Mouse (Mus musculus) layer of hippocampus, postnatal 14 days (tissue): ENCODE results near the gene Nbeal2. TPM values are rescaled to one million over a fixed set of nuclear protein-coding genes. Genes with fewer than 3 reads are reported as not detected.

ENCODE experiments used
- DNase-seq, 2 experiments: peaks; one replicate each; pipeline ENCODE4 v3.0.0; 2021 to 2022; ENCODE audit warnings: low spot score in 2 of 2, mixed read lengths in 1 of 2
- total RNA-seq, 2 experiments: library from RNA; stranded (reverse); gene quantifications; 2 replicates each; pipeline ENCODE4 v1.2.3; 2021

Nbeal2 gene
- total RNA-seq, 2 experiments from 2014 or later: 7.8 to 9.4 TPM

DNA sequence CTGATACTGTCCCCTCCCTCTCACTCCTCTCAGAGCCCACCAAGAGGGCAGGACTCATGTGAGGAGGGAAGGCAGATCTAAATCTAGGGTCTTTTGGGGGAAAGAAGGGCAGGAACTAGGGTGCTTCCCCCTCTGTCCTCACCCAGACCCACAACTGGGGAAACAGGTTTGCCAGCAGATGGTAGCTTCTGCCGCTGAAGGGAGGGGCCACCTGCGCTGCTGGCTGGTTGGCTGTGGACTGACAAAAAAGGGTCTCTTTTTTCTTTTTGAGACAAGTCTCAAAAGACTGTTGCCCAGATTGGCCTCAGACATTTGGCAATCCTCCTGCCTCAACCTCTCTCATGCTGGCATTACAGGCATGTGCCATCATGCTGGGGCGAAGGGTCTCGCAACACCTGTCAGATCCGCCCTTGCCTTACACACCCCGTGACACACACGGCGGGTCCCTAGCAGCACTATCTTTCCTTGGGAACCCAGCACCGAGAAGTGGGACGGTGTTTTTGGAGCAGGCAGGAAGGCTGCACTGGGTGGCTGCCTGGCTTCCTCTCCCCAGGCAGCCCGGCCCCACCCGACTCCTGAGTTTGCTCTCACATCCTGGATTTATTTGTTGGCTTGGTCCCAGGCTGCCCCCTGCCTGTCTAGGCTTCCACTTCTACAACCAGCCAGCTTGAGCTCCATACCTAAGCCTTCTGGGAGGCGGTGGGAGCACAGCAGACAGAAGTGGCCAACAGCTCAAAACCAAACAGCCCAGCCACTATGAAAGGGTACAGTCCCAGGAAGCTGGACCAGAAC is 1.8 kb downstream of the Nbeal2 start:
- DNase-seq: no peak

DNA sequence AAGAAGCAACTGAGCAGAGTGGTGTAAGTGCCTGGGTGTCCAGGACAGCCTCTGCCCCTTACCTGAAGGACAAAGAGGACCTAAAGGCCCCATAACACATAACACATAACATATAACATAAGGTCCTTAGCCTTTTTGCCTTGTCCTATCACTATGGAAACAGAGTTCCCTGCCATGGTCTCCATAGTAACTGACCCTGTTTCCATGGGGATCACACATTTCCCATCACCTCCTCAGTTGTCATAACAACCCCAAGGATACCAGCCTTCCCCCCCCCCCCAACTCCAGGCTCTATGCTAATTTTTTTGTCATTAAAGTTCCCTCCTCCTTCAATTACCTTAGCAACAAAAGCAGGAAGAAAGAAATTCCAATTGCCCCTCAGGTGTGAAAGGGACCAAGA is 4.2 kb downstream of the Nbeal2 start:
- peak; percentile 42 to 65 for DNase-seq

DNA sequence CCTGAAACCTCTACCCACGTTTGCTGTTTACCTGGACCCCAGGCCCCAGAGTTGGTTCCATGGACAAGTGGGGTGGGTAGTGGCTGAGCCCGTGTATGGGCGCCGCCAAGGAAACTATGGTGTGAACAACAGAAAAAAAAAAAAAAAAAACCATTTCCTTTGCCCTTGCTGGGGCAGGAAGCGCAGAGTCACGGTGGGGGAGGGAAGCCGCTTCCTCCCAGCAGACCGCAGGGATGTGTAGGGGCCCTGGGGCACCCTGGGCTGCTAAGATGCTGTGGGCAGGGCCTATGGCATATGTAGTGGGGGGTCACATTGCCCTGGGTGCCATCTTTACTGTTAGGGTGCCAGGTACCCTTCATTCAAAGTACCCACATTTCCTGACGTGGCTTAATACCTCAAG is 8.7 kb downstream of the Nbeal2 start:
- DNase-seq: no peak

DNA sequence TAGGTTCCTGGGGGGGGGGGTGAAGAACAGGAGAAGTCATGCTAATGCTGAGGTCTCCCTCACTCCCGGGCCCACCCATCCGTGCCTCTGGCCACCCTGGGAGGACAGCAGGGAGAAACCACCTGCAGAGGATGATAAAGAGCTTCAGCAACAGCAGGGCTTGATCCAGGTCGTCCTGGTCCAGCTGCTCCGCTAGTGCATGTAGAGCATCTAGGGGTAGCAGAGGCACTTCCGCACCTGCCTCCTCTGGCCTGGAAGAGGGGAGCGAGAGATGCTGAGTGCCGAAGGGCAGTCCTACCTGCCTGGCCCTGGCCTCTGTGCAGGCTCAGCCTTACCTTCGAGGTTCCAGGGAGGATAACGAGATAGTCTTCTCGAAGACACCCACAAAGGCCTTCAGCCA is 9.7 kb downstream of the Nbeal2 start:
- no peak for DNase-seq

DNA sequence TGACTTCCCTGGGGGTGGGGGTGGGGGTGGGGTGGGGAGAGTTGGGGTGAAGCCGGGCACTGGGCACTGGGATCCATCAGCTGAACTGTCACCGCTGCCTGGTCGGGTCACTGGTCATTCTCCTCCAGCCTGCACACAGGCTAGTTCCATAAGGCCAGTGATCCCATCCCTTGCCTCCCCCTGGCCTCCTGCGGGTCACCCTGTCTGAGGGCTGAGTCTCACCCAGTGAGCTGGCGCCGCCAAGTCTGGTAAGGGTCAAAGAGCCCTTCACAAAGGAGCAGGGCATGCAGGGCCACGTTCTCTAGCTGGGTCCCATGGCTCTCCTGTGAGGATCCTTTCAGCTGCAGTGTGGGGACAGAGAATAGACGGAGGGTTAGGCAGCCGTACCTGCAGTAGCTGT is 10.2 kb downstream of the Nbeal2 start:
- no peak for DNase-seq

DNA sequence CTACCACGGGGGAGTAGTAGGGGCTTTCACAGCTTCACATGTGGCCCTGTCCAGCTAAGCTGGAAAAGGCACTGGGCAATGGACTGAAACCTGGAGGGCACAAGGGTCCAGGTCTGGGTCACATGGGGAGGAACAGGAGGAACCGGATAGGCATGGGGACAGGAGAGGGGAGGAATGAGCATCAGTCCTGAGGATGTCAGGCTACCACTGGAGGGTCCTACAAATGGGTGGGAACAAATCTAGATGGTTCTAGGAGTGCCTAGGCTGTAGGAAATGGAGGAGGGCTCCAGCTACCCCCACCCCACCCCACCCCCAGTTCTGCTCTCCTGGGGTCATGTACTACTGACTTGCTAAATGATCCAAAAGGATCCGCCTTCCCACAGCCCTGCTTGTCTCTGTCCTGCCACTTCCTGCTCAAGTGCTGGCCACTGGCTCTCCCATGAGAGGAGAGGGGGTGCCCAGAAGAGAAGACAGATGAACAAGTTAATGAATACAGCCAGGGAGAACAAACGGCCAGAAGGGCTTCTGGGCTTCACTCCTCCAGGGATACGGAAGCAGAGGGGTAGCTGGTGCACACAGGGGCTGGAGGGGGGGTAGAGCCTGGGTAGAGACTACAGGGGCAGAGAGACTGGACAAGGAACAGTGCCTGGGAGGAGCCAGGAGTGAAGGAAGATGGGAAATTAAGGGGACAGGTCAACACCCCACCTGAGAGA is 11.0 kb downstream of the Nbeal2 start:
- DNase-seq: no peak

DNA sequence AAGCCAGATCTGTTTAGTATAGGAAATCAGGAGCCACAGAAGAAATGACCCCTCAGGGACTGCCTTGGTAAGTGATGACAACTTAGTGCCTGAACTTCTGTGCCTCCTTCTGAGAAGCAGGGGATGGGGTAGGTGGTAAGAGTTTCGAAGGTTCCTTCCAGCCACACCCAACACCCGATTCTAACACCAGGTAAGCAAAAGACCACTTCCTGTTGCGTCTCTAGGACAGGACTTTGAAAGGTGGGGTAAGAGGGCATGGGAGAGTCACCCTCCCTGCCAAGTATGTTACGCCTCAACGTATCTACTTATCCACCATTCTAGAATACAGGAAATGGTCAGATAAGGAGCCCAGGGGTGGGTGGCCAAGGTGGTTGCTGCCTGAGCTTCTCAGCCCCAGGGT is 13.0 kb downstream of the Nbeal2 start:
- DNase-seq: no peak

DNA sequence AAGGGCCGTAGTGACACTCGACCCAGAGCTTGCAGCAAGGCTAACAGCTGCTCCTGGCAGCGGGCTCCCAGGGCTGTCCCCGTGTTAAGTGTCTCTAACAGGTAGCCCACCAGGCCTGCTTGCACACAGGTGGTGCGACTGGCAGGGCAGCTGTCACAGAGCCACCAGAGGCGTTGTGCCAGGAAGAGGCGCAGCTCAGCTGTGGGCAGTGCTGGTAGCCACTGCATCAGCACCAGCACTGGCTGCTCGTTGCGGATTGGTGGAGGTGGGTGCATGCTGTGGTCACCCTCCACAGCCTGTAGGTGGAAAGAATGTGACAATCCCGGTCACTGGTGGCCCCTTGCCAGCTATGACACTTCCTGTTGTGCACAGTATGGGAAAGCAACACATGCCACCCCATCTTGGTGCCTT is 15.3 kb downstream of the Nbeal2 start:
- DNase-seq: no peak

DNA sequence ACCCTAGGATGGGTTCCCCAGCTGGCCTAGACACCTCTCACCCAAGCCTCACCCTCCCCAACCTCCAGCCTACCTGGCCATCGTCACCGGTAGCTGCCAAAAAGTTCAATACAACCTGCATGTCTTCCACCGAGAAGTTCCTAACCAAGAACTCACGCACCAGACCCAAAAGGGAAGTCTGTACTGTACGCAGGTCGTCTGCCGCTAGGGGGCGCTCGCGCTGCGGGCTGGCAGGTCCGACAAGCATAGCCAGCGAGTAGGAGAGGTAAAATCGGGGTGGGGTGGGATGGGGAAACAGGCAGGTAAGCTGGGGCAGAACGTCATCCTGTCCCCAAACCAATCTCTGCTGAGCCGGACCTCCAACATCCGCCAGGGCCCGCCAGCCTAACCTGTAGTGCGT is 18.7 kb downstream of the Nbeal2 start:
- peak; percentile 82 to 87 for DNase-seq

DNA sequence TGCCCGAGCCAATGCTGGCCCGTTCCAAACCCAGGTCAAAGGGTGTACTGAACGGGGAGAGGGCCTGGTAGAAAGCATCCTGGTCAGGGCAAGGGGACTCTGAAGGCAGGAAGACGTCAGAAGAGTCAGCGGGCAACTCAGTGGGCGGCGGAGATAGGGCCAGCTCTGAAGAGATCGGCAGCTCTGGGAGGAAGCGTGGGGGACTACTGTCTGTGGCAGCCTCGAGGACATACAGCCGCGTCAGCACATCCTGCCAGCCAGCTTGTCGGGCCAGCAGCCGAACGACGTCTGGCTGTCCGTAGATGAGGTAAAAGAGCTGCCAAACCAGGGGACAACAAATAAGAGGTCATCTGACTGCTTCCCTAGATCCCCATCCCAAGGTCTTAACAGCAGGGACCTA is 20.1 kb downstream of the Nbeal2 start:
- no peak for DNase-seq

DNA sequence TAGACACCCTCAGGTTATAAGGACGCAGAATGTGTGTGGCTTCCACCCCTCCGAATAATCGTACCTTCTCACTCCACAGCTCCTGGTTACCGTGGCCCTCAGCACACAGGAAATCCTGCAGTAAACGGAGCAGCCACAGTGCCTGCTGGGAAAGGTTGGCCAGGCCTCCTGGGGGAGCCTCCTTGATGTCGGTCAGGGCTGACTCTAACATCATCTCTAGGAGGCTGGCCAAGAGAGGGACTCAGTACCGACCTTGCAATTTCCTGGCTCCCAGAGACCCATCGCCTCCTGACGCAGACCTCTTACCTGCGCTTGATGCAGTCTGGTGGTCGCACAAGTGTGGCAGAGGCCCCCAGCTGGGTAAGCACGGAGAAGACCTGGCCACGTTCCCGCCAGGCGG is 21.3 kb downstream of the Nbeal2 start:
- no peak for DNase-seq

DNA sequence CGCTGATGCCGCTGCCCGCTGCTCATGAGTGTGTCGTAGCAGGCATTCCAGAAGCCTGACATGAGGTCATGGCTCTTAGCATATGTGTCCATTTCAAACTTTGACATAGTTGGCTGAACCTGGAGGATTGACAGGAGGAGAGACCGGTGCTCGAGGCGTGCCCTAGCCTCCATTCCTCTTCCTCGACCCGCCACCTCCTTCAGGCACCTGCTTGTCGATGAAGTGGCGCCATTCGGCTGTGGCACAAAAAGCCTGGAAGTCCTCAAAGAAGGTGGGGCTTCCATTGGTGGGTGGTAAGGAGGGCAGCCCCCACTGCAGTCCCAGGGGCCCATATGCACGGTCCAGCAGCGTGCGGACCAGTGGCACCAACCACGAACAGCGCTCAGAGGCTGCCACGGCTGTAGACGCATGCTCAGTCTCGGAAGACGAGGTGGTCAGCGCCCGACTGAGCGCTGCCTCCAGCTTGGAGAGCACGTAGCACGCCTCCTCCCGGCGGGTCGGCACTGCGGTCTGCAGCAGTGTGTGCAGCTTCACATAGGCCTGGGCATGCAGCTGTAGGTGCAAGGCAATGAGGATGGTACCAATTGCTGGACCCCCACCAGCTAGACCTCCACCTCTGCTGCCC is 22.2 kb downstream of the Nbeal2 start:
- no peak for DNase-seq

DNA sequence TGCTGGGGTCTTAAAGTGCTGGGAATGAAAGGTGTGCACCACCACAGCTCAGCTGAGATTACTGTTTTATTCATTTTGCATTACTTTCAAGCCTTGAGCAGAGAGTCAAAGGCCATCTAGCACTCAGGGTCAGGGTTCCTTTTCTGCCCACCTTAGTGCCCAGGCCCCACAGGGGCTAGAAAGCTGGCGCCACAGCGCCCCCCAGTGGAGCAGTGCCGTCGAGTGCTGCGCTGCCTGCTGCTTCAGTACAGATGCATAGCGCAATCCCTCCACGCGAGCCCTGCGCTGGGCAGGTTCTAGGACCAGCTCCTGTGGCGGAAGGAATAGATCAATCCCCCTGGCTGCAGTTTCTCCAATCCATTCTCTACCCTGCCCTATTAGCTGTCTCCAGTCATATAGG is 22.8 kb downstream of the Nbeal2 start:
- DNase-seq: no peak

DNA sequence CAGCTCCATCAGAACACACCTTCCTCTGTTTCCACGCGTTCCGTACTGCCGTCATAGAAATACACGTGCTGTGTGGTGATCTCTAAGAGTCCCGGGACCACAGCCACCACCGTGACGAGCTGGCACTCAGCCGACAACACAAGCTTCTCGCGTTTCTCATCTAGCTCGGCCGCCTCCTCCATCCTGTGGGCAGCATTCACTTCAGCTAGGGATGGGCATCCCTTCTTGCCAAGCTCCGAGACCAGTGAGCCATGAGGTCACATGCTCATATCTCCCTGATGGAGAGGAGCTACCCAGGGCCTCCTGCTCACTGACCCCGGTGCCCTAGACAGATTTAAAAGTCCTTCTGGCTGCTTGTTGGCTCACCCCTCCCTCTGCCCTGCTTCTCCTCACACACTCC is 23.8 kb downstream of the Nbeal2 start:
- no peak for DNase-seq

DNA sequence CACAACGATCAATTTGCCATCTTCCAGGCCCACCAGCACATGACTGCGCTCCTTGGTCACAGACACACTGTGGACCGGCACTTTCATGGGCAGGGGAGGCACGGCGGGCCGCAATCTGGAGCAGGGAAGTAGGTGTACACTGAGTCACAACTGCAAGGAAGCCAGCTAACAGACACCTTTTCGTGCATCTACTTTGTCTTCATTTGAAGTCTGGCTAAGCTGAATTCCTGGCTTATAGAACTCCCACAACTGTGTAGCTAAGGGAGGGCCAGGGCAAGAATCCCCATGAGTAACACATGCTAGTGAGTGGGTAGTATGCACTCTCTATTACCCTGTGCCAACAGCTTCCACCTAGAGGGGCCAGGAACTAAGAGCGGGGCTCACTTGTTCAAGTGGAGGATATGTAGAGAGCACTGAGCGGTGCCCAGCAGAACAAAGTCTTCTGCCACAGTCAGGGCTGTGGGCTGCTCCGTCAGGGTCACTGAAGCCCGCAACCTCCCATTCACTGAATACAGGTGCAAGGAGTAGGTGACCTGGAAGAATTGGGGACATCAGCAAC is 28.5 kb downstream of the Nbeal2 start:
- DNase-seq: no peak

DNA sequence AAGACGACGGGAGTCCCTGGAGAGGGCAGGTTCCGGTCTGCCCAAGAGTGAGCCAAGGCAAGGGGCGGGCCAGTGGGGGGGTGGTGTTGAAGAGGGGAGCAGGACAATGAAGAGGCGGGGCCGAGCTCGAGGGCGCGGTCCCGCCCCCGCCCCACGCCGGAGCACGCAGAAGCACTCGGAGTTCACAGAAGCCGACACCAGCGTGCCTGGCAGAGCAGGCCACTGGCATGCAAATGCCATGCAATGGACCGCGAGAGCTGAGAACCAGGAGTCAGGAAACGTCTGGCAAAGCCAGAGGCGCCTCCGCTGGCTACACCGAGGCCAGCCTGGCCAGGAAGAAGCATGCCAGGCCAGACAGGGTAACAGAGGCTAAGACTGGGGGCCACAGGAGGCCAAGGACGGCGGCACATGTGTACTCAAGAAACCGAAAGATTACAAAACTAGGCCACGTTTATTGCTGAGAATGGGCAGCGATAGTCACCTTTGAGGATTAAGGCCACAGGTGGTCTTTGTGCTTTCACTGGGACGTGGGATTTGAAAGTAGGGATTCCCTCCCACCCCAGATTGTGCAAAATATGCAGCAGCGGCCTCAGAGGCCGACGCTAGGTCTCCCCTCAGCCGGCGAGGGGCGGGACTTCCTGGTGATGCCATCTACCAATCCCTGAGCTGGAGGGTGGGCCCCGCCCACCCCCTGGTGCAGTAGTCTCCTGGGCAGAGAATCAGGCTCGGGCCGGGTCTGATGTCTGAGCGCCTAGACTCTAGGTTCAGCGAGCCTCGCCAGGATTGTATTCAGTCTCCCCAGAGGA is 29.4 kb downstream of the Nbeal2 start, which contains the start of gene Nradd:
TSS of gene Nradd (minus strand) at position 92 of the 806 bp plus-strand sequence.
- peak; percentile 81 to 86 for DNase-seq

DNA sequence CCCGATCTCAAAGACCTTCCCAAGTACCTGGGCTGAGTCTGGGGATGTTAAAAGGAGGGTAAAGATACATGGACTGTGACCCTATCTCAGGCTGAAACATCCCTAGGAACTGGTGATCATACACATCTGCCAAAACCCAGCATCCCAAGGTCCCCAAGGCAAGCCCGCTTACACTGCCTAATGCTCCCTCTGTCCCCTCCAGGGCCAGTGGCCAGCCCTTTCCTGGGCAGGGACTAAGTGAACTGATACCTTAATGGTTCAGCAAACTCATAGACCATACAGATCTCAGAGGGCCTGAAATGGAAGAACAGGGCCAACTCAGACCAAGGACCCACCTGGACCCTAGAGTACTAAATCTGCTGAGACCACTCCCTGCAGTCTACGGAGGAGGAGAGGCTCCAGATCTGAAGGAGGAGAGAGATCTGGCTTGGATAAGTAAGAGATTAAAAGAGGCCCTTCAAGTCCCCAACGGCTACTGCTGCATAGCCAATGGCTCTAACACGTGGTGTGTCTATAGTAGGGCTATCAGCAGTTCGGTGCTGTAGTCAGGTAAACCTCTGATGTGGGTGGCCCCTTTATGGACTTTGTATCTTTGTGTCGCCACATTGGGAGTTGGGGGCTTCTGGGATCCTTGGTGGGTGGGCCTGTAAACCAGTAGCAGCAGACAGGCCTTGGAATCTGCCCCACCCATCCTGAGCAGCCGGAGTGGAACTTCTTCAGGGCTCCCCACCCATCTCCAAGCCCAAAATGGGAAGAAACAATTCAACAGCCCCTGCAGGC is 30.4 kb downstream of the Nbeal2 start:
- DNase-seq: no peak

DNA sequence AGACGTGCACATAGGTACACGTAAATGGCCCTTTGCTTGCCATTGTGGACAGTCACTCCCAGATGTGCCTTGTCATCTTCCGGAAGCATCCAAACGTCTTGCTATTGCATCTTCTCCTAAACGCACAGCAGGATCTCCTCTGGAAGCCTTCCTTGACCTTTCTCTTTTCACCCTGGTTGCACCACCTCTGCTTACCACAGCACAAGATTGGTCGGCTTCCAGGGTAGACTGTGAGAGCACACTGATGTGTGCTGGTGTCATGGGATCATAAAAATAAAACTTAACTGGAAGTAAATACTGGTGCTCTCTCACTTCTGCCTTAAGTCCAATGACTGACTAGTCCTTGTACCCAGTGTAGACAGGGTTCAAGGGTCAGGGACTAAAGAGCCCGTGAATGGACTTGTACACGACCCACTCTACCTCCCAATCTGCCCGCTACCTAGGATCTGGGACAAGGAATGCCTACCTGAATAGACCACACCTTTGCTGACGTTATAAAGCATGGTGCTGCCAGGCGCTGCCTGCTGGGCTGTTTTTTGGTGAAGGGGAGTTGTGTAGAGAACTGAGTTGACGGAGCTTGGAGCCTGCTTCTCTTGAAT is 31.2 kb downstream of the Nbeal2 start:
- DNase-seq: no peak

DNA sequence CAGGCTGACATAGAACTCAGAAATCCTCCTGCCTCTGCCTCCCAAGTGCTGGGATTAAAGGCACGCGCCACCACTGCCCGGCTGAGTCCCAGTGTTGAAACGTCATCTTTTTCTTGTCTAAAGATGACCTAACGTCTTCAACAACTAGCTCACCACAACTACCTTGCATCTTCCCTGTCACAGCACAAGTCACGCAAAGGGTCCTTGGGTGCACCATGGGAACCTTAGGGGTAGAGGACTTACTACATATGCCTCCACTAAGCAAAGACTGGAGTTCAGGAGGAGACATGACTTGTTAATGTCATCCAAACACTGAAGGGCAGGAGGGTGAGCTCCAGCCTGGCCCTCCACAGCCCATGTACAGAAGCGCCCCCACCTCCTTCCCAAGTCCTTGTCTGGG is 33.3 kb downstream of the Nbeal2 start:
- no peak for DNase-seq

DNA sequence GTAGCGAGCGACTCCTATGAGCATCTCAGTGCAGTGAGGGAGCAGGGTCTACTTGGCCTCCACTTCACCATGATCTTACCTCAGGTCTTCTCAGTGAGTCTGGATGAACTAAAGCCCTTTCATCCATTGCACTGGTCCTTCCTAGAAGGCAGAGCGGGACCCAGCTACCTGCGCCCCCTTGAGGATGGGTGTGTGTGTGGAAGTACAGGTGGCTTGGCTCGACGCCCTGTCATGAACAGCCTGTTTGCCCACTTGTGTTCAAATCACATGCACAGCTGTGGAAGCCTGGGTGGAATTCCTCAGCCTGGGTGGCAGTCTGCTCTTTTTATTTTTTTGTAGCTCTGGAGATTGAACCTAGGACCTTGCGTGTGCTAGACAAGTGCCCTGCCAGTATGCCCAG is 33.8 kb downstream of the Nbeal2 start:
- DNase-seq: no peak
